Mouse (Mus musculus) kidney, adult 2 months (tissue): ENCODE data around the gene Scrg1. TPM values are rescaled to one million over a fixed set of nuclear protein-coding genes. Genes with fewer than 3 reads are reported as not detected.

ENCODE experiments used
- DNase-seq: peaks from one replicate; pipeline ENCODE4 v3.0.0; 2021
- H3K27ac ChIP-seq: fragments of 200-500 bp; 2 replicates; pipeline ENCODE4 v1.5.1; 2012; ENCODE audit warnings: low read depth, low read length, control low read depth, inconsistent platforms; ENCODE audit not compliant: insufficient read depth
- H3K27me3 ChIP-seq: fragments of 200-500 bp; replicated peaks from 2 replicates; pipeline ENCODE4 v1.6.1; 2012; ENCODE audit warnings: mild to moderate bottlenecking, moderate library complexity, low read length, inconsistent platforms; ENCODE audit not compliant: control insufficient read depth, insufficient read depth
- H3K36me3 ChIP-seq: fragments of 200-500 bp; 2 replicates; pipeline ENCODE4 v1.6.1; 2012; ENCODE audit warnings: mild to moderate bottlenecking, moderate library complexity, low read length, inconsistent platforms; ENCODE audit not compliant: control insufficient read depth, insufficient read depth
- H3K4me1 ChIP-seq: fragments of 200-500 bp; 2 replicates; pipeline ENCODE4 v1.6.1; 2011; ENCODE audit warnings: low read length; ENCODE audit not compliant: control insufficient read depth, insufficient read depth
- H3K4me3 ChIP-seq: fragments of 200-500 bp; 2 replicates; pipeline ENCODE4 v1.5.1; 2011; ENCODE audit warnings: mild to moderate bottlenecking, low read depth, low read length, control low read depth; ENCODE audit not compliant: insufficient read depth
- CTCF ChIP-seq: fragments of 200-500 bp; conservative IDR thresholded peaks from 2 replicates; pipeline ENCODE4 v1.5.1; 2011; ENCODE audit warnings: low read depth, mild to moderate bottlenecking, control low read depth, low read length, moderate library complexity, mixed read lengths; ENCODE audit not compliant: insufficient read depth, insufficient read length
- POLR2A ChIP-seq: fragments of 200-500 bp; IDR thresholded peaks from one replicate; pipeline ENCODE4 v1.6.1; 2011; ENCODE audit warnings: low read depth, low read length, control low read depth
- WGBS: fragments of 180-500 bp; shearing (Covaris S2); methylation state at CpG from one replicate; pipeline ENCODE4 v1.1.7; 2018; 5-methylcytosine and 5-hydroxymethylcytosine counted together
- polyA plus RNA-seq: library from polyadenylated mRNA; depleted of rRNA; stranded (reverse); fragments of >200 nt; gene quantifications from 2 replicates; pipeline ENCODE4 v1.2.3, GENCODE M21; 2012; rRNA removed

Scrg1 gene
- polyA plus RNA-seq: 0.68 and 1.2 TPM in 2 replicates

DNA sequence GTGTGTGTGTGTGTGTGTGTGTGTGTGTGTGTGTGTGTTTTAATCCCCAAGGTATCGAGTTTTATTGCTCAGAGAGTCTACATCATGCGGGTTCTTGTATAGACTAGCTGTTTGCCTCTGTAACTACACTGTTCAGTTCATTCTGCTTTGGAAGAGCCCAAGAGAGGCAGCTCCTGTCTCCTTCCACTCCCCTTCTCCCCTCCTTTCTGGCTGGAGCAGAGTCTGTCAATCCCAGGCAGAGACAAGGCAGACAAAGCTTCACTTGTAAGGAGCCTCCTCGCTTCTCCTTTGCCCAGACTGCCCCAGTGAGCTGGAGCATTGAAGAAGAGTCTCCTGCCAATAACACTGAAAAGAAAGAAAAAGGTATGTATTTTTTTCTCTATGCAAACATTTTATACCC is at the start of gene Scrg1:
Gene Scrg1 (plus strand): TSS at position 159 of the 400 bp plus-strand sequence.
- no peaks in the 10 kb centered on the region for H3K36me3 ChIP-seq
- DNase-seq: no peak
- no peak for TF ChIP-seq CTCF
- no peak for TF ChIP-seq POLR2A
- 76% methylated on average over 3 of the region's 3 CpGs for WGBS
- H3K27me3 ChIP-seq: no peaks in the 10 kb centered on the region
- H3K4me1 ChIP-seq: peaks cover 7% of the 10 kb centered on the region; the same call in 1 of the 2 replicates
- no peak within 1 kb of the TSS for H3K4me3 ChIP-seq
- no peak within 1 kb of the TSS for H3K27ac ChIP-seq

DNA sequence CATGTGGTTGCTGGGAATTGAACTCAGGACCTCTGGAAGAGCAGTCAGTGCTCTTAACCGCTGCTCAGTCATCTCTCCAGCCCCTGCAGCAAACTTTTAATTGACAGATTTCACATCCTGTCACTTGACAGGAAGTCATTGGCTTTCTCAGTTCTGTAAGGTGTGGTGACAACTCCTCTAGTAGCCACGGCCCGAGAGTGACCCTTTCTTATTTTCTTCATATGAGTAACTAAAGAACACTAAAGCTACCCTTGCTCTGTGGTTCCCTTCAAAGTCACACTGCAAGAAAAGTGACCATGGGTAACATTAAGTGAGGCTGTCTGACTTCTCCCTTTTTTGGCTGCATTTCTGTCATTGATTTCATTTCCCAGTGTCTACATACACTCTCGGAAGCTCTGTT is 49.4 kb upstream of the Scrg1 start:
- no peak for DNase-seq
- no peak overlapping the region for H3K4me3 ChIP-seq
- H3K36me3 ChIP-seq: no peaks in the 10 kb centered on the region
- H3K27me3 ChIP-seq: peaks cover 1% of the 10 kb centered on the region; the same call in 1 of the 2 replicates
- no peaks in the 10 kb centered on the region for H3K4me1 ChIP-seq
- TF ChIP-seq POLR2A: no peak
- TF ChIP-seq CTCF: no peak
- H3K27ac ChIP-seq: no peak overlapping the region
- 81% methylated on average over 4 of the region's 4 CpGs for WGBS

DNA sequence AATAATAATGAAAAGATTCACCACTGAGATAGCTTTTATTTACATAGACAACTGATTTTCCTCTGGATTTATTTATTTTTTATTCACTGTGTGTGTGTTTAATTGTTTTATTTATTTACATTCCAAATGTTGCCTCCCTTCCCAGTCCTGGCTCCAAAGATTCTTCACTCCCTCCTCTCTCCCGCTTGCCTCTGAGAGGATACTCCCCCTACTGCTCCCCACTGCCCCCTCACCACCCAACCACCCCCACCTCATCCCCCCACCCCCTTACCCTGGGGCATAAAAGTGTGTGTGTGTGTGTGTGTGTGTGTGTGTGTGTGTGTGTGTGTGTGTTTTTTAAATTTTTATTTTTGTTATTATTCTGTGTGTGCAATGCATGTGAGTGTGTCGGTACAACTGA is 46.4 kb upstream of the Scrg1 start:
- 62% methylated on average over 2 of the region's 2 CpGs for WGBS
- H3K27me3 ChIP-seq: peaks cover 1% of the 10 kb centered on the region; the same call in 1 of the 2 replicates
- TF ChIP-seq CTCF: no peak
- TF ChIP-seq POLR2A: no peak

DNA sequence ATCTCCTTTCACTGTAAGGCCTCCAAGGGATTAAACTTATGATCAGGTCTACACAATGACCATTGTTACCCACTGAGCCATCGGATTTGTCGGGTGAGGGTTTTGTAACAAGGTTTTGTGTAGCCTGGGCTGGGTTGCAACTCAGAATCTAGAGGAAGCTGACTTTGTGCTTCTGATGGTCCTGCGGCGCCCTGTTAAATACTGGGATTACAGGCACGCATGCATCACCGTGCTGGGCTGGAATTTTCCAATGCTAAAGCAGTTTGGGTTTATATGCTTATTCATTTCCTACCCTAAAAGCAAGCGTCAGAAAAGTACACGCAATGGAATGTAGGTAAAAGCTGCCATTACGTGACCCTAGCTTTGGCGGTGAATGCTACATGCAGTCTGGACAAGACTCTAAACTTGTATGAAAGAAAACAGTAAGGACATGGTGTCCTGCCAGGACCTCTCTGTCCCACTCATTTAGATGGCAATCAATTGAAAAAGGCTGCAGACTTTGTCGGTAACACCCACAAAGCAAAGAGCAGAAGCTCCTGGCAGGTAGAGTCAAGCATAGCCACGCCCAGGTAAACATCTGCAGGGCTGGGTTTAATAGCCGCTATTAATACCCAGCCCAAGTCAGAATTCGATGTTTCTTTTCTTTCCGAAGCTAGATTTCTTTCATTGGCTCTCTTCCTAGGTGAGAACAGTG is 45.8 kb upstream of the Scrg1 start:
- H3K36me3 ChIP-seq: no peaks in the 10 kb centered on the region
- no peak for DNase-seq
- H3K4me3 ChIP-seq: no peak overlapping the region
- H3K27ac ChIP-seq: no peak overlapping the region
- H3K27me3 ChIP-seq: no peaks in the 10 kb centered on the region; the same call in 1 of the 2 replicates
- H3K4me1 ChIP-seq: no peaks in the 10 kb centered on the region
- 33% methylated on average over 15 of the region's 15 CpGs for WGBS
- TF ChIP-seq POLR2A (no peak), CTCF (no peak)

More for the DNA sequence above, 46.4 kb upstream of the Scrg1 start:
- Histone ChIP-seq H3K4me1 (no peaks in the 10 kb centered on the region), H3K4me3 (no peak overlapping the region), H3K27ac (no peak overlapping the region), H3K36me3 (no peaks in the 10 kb centered on the region)
- DNase-seq: no peak

DNA sequence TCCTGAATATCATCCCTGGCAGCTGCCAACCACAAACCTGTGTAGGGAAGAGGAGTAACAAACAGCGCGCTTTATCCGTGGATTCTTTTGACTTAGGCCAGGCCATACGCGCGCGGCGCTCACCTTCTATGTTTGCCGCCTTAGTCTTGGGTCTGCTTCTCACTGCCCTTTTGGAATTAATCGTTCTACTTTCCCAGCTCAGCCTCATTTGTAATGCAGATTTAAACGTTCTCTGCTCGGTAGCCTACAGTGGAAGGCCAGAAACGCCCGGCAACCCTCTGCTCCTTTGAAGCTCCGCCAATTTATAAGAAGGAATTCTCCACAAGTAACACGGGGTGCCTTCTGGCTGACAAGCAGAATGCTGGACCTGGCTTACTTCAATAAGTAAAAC is 45.3 kb upstream of the Scrg1 start:
- no peak overlapping the region for H3K27ac ChIP-seq
- peak; percentile 45 for DNase-seq
- TF ChIP-seq POLR2A (no peak), CTCF (no peak)
- H3K4me3 ChIP-seq: no peak overlapping the region
- 13% methylated on average over 16 of the region's 16 CpGs for WGBS
- no peaks in the 10 kb centered on the region; the same call in 1 of the 2 replicates for H3K27me3 ChIP-seq
- H3K4me1 ChIP-seq: no peaks in the 10 kb centered on the region
- no peaks in the 10 kb centered on the region for H3K36me3 ChIP-seq

DNA sequence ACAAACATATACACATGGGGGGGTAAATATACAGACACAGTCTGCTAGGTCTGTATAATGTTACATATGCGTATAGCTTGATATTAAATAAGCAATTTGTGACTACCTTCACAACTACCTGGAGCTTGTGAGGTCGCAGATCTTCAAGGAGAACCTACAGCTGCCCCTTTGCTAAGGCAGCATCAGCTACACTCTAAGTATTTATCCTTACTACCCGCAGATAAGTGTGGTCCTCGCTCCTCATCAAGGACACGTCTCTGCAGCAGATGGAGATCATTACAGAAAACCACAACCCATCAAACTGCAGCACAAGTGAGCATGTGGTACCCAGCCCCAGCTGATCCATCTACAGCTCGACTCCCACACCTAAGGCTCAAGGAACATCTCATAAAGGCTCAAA is 44.4 kb upstream of the Scrg1 start:
- Histone ChIP-seq H3K27ac (no peak overlapping the region), H3K27me3 (no peaks in the 10 kb centered on the region; the same call in 1 of the 2 replicates), H3K4me1 (no peaks in the 10 kb centered on the region), H3K36me3 (no peaks in the 10 kb centered on the region), H3K4me3 (no peak overlapping the region)
- 92% methylated on average over 6 of the region's 6 CpGs for WGBS
- no peak for DNase-seq
- no peak for TF ChIP-seq CTCF
- no peak for TF ChIP-seq POLR2A

DNA sequence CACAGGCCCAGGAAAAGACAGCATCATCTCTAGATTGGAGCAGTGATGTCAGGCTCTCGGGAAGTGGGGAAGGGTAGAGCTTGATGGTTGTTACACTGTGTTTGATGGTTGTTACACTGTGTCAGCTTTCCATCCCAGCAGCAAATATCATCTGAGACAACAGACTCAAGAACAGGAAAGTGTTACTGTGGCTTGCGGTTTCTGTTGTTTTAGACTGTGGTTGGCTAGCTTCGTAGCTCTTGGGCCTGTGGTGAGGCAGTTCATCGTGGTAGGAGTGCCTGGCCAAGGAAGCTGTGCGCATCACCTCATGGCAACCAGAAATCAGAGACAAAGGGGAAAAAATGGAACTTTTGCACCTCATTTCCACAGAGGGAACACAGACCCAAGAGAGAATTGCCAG is 38.9 kb upstream of the Scrg1 start:
- Histone ChIP-seq H3K4me1 (no peaks in the 10 kb centered on the region), H3K27ac (no peak overlapping the region), H3K4me3 (no peak overlapping the region), H3K36me3 (no peaks in the 10 kb centered on the region), H3K27me3 (no peaks in the 10 kb centered on the region; the same call in 1 of the 2 replicates)
- no peak for TF ChIP-seq CTCF
- no peak for TF ChIP-seq POLR2A
- 91% methylated on average over 5 of the region's 5 CpGs for WGBS
- DNase-seq: no peak
